In genomic region chr15:92570526-92571243, GRCm38 (mm10) we compare ENCODE assay signal across 11 mouse cellular contexts.
DNase-seq lines count a peak whose midpoint lies in the region; ATAC-seq and TF ChIP-seq lines count a peak whose summit lies in the region.
"Had no signal": no experiment of that assay in that cellular context is flagged by ENCODE, and none has a peak within 500 bp of the region (broad histone marks: within the 10 kb centered on the region; RNA-seq: fewer than 3 reads in every experiment).

No protein-coding gene starts in this region.

- no peaks in the 10 kb centered on the region for H3K27me3 ChIP-seq in neural tube, embryonic 11.5 days (ENCODE audit: control insufficient read depth, insufficient read depth, low read length)
- H3K27me3 ChIP-seq in neural tube, embryonic 15.5 days (replicated peaks), result no peaks in the 10 kb centered on the region
- no peaks in the 10 kb centered on the region; the same call in 1 of the 2 replicates for H3K27me3 ChIP-seq in forebrain, embryonic 13.5 days
- no peaks in the 10 kb centered on the region for H3K27me3 ChIP-seq in neural tube, embryonic 14.5 days (ENCODE audit: control insufficient read depth, insufficient read depth, low read length)
- no peaks in the 10 kb centered on the region for H3K27me3 ChIP-seq in intestine, postnatal 0 days (replicated peaks; ENCODE audit: control insufficient read depth, insufficient read depth, low read length)

- ATAC-seq in neural tube, embryonic 11.5 days (ENCODE audit: insufficient read depth, low FRiP score, low TSS enrichment), result no peak
- ATAC-seq in neural tube, embryonic 15.5 days (ENCODE audit: low FRiP score), result no peak
- peak; percentile 76 for ATAC-seq in forebrain, embryonic 13.5 days
- ATAC-seq in neural tube, embryonic 14.5 days (ENCODE audit: low read depth), result peak; percentile 66; the same call in 1 of the 2 replicates
- ATAC-seq in intestine, postnatal 0 days, result no peak
- ATAC-seq: activated CD4-positive, CD25-positive, alpha-beta regulatory T cell, adult 4 months had no signal

- DNase-seq in neural tube, embryonic 11.5 days (ENCODE audit: low spot score), result peak; percentile 11
- DNase-seq in layer of hippocampus, adult 18-20 months (ENCODE audit: low spot score in 2 of 2), result peak; percentile 40 to 89
- no peak for DNase-seq in testis, postnatal 10 days (ENCODE audit: low spot score)
- DNase-seq: heart, adult 2 months; lung, adult 2 months; retina, postnatal 1 day had no signal

- no peak overlapping the region for H3K27ac ChIP-seq in neural tube, embryonic 11.5 days (ENCODE audit: low read depth, low read length)
- no peak overlapping the region; the same call in 1 of the 2 replicates for H3K27ac ChIP-seq in neural tube, embryonic 15.5 days (replicated peaks)
- peak overlapping the region; percentile 20; the same call in 1 of the 2 replicates for H3K27ac ChIP-seq in forebrain, embryonic 13.5 days
- H3K27ac ChIP-seq in neural tube, embryonic 14.5 days (ENCODE audit: low read depth, low read length), result peak overlapping the region; percentile 0; the same call in 1 of the 2 replicates
- H3K27ac ChIP-seq in intestine, postnatal 0 days (ENCODE audit: low read depth, low read length), result no peak overlapping the region
- H3K27ac ChIP-seq: heart, adult 2 months had no signal

- H3K9ac ChIP-seq in neural tube, embryonic 11.5 days (ENCODE audit: low read length), result no peak overlapping the region
- no peak overlapping the region for H3K9ac ChIP-seq in neural tube, embryonic 15.5 days (replicated peaks)
- no peak overlapping the region for H3K9ac ChIP-seq in forebrain, embryonic 13.5 days
- H3K9ac ChIP-seq in neural tube, embryonic 14.5 days (replicated peaks; ENCODE audit: low read depth, low read length), result no peak overlapping the region
- no peak overlapping the region for H3K9ac ChIP-seq in intestine, postnatal 0 days (ENCODE audit: low read depth, low read length)

- 75% methylated on average over 3 of the region's 3 CpGs for WGBS in neural tube, embryonic 11.5 days
- 18% methylated on average over 3 of the region's 3 CpGs for WGBS in neural tube, embryonic 15.5 days
- WGBS in forebrain, embryonic 13.5 days, result 49% methylated on average over 3 of the region's 3 CpGs
- WGBS in neural tube, embryonic 14.5 days, result 35% methylated on average over 3 of the region's 3 CpGs
- WGBS in intestine, postnatal 0 days, result 77% methylated on average over 3 of the region's 3 CpGs

- TF ChIP-seq CTCF in intestine, postnatal 0 days (IDR thresholded peaks at IDR 0.05; ENCODE audit: low read depth), result no peak

- no peaks in the 10 kb centered on the region for H3K4me1 ChIP-seq in neural tube, embryonic 11.5 days (ENCODE audit: control insufficient read depth, insufficient read depth, low read length)
- peaks cover 10% of the 10 kb centered on the region for H3K4me1 ChIP-seq in neural tube, embryonic 15.5 days
- H3K4me1 ChIP-seq in forebrain, embryonic 13.5 days, result peaks cover 13% of the 10 kb centered on the region
- peaks cover 10% of the 10 kb centered on the region; the same call in 1 of the 2 replicates for H3K4me1 ChIP-seq in neural tube, embryonic 14.5 days (ENCODE audit: control insufficient read depth, insufficient read depth, low read length)
- H3K4me1 ChIP-seq in intestine, postnatal 0 days (replicated peaks; ENCODE audit: control insufficient read depth, insufficient read depth, low read length), result no peaks in the 10 kb centered on the region

- H3K36me3 ChIP-seq in neural tube, embryonic 11.5 days (ENCODE audit: control insufficient read depth, insufficient read depth, low read length), result no peaks in the 10 kb centered on the region
- no peaks in the 10 kb centered on the region for H3K36me3 ChIP-seq in neural tube, embryonic 15.5 days
- no peaks in the 10 kb centered on the region for H3K36me3 ChIP-seq in forebrain, embryonic 13.5 days (ENCODE audit: poor library complexity, severe bottlenecking)
- no peaks in the 10 kb centered on the region for H3K36me3 ChIP-seq in neural tube, embryonic 14.5 days (ENCODE audit: control insufficient read depth, insufficient read depth, low read length)
- no peaks in the 10 kb centered on the region for H3K36me3 ChIP-seq in intestine, postnatal 0 days (ENCODE audit: control insufficient read depth, insufficient read depth)

- no peak overlapping the region for H3K4me2 ChIP-seq in neural tube, embryonic 11.5 days (ENCODE audit: low read depth)
- H3K4me2 ChIP-seq in neural tube, embryonic 15.5 days, result no peak overlapping the region
- no peak overlapping the region for H3K4me2 ChIP-seq in forebrain, embryonic 13.5 days
- no peak overlapping the region for H3K4me2 ChIP-seq in neural tube, embryonic 14.5 days (ENCODE audit: low read depth, low read length)
- H3K4me2 ChIP-seq in intestine, postnatal 0 days (replicated peaks; ENCODE audit: low read depth), result no peak overlapping the region

- no peak overlapping the region for H3K4me3 ChIP-seq in neural tube, embryonic 11.5 days (ENCODE audit: low read depth, low read length)
- H3K4me3 ChIP-seq in neural tube, embryonic 15.5 days (replicated peaks), result no peak overlapping the region
- H3K4me3 ChIP-seq in forebrain, embryonic 13.5 days, result no peak overlapping the region
- no peak overlapping the region for H3K4me3 ChIP-seq in neural tube, embryonic 14.5 days (ENCODE audit: low read depth, low read length)
- H3K4me3 ChIP-seq in intestine, postnatal 0 days (ENCODE audit: low read depth, low read length), result no peak overlapping the region
- H3K4me3 ChIP-seq: heart, adult 2 months had no signal

- H3K9me3 ChIP-seq in neural tube, embryonic 11.5 days (ENCODE audit: control insufficient read depth, low read length), result no peaks in the 10 kb centered on the region
- no peaks in the 10 kb centered on the region for H3K9me3 ChIP-seq in neural tube, embryonic 15.5 days (replicated peaks)
- no peaks in the 10 kb centered on the region; the same call in 1 of the 2 replicates for H3K9me3 ChIP-seq in forebrain, embryonic 13.5 days (replicated peaks)
- H3K9me3 ChIP-seq in neural tube, embryonic 14.5 days (ENCODE audit: control insufficient read depth, low read length), result no peaks in the 10 kb centered on the region
- H3K9me3 ChIP-seq in intestine, postnatal 0 days (ENCODE audit: control insufficient read depth), result no peaks in the 10 kb centered on the region

Comparison
In these comparisons a context has a peak if more than half of its experiments do, and no peak if none do; other contexts are left out.
1. ATAC-seq: peak in forebrain, embryonic 13.5 days (single experiment) and neural tube, embryonic 14.5 days (single experiment); none in neural tube, embryonic 11.5 days (single experiment), neural tube, embryonic 15.5 days (single experiment) and intestine, postnatal 0 days (single experiment).
2. H3K27ac ChIP-seq: peak in forebrain, embryonic 13.5 days (single experiment) and neural tube, embryonic 14.5 days (single experiment); none in neural tube, embryonic 11.5 days (single experiment), neural tube, embryonic 15.5 days (single experiment) and intestine, postnatal 0 days (single experiment).